Mouse (Mus musculus) embryonic fibroblast, embryonic 13.5 days (primary cell): Measurements from ENCODE around the gene Cnga4. TPM values are rescaled to one million over a fixed set of nuclear protein-coding genes. Genes with fewer than 3 reads are reported as not detected.
A peak's percentile ranks its signal among the peaks of the same experiment; 100 is the strongest.
"Not testable (repeated sequence)": the region's sequence is repeated elsewhere in the genome, so short reads cannot be mapped to it uniquely, and the experiment has no call there.

Experiments
- H3K27ac ChIP-seq: 2 replicates; pipeline ENCODE4 v1.5.1; 2012; ENCODE audit warnings: low read length, control low read depth, inconsistent platforms; ENCODE audit not compliant: insufficient read depth
- H3K4me1 ChIP-seq: 2 replicates; pipeline ENCODE4 v1.6.1; 2011; ENCODE audit warnings: low read length; ENCODE audit not compliant: control insufficient read depth, insufficient read depth
- H3K4me3 ChIP-seq: 2 replicates; pipeline ENCODE4 v1.5.1; 2011; ENCODE audit warnings: mild to moderate bottlenecking, control low read depth, low read length; ENCODE audit not compliant: insufficient read depth
- CTCF ChIP-seq: IDR thresholded peaks from 2 replicates; pipeline ENCODE4 v1.5.1; 2011; ENCODE audit warnings: mild to moderate bottlenecking, control low read depth, low read length, moderate library complexity, borderline replicate concordance; ENCODE audit not compliant: insufficient read depth
- POLR2A ChIP-seq: IDR thresholded peaks from 2 replicates; pipeline ENCODE4 v1.6.1; 2011; ENCODE audit warnings: low read depth, mild to moderate bottlenecking, control low read depth, low read length, moderate library complexity
- polyA plus RNA-seq: library from polyadenylated mRNA; stranded (reverse); fragments of >200 nt; gene quantifications from 2 replicates; pipeline ENCODE4 v1.2.4, GENCODE M21; 2011; ENCODE audit warnings: low read depth; ENCODE audit not compliant: missing spikeins, insufficient read length

Gene Cnga4
- polyA plus RNA-seq, 1 experiment, result not detected

GRCm38 (mm10) chr7:105411874-105412632 lies 7.7 kb downstream of the Cnga4 start:
- not testable (repeated sequence) for H3K4me1 ChIP-seq, H3K4me3 ChIP-seq, H3K27ac ChIP-seq
- TF ChIP-seq CTCF, result peak; percentile 58

DNA sequence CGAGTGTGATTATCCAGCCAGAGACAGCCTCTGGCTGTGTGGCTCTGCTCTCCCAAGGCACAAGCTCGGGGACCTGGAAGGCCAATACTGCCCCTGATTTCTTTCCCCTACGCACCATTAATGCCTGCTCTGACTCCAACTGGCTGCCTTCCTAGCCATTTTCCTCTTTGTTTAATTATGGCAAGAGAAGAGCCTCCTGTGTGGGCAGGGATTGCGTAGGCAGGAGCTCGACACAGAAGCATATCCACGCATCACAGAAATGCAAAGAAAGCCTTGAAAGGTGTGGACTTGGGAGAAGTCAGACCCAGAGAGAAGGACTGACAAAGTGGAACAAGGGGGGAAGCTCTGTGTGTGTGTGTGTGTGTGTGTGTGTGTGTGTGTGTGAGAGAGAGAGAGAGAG lies 10.0 kb downstream of the Cnga4 start:
- Histone ChIP-seq H3K27ac (no peak overlapping the region), H3K4me1 (no peaks in the 10 kb centered on the region)
- TF ChIP-seq POLR2A (no peak), CTCF (no peak)

GRCm38 (mm10) chr7:105416529-105416928 lies 12.2 kb downstream of the Cnga4 start:
- Histone ChIP-seq H3K4me1 (0 out of 2 replicates have a peak, but pooled peaks cover 3% of the 10 kb centered on the region), H3K4me3 (no peak overlapping the region), H3K27ac (no peak overlapping the region)
- TF ChIP-seq POLR2A (no peak), CTCF (no peak)

More for the DNA sequence above, 10.0 kb downstream of the Cnga4 start:
- H3K4me3 ChIP-seq, result no peak overlapping the region

DNA sequence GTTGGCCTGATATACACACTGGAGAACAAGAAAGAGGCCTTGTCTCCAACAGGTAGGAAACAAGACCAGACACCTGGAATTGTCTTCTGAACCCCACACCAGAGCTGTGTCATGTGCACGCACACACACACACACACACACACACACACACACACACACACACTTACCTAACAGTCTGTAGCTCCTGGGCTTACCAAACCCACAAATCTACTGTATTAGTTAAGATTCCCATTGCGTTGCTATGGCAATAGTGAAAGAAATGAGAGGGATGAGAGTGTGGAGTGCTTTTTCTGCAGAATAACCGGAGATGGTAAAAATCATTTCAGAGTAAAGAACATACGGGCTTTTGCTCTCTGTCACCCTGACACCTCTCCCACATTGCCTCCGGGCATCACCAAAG lies 13.7 kb downstream of the Cnga4 start:
- 0 out of 2 replicates have a peak, but pooled peaks cover 3% of the 10 kb centered on the region for H3K4me1 ChIP-seq

DNA sequence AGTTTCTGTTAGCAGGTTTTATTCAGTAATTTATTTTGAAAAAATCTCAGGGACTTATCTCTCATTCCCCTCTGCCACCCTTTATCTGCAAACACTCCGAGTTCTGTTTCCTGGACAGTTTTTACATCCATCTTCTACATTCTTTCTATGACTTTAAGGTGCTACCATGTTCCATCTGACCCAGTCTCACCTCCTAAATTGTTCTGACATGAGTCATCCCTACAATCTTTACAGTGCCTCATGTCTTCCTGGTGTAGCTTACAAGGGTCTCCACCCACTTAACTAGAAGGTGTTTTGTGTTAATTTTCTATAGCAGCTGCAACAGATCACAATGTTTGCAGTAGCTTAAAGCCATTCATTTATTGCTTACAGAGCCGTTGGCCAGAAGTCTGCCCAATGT lies 16.5 kb downstream of the Cnga4 start:
- H3K4me3 ChIP-seq, result no peak overlapping the region
- no peak for TF ChIP-seq CTCF
- TF ChIP-seq POLR2A, result no peak
- H3K27ac ChIP-seq, result no peak overlapping the region
- 0 out of 2 replicates have a peak, but pooled peaks cover 3% of the 10 kb centered on the region for H3K4me1 ChIP-seq

More for the DNA sequence above, 13.7 kb downstream of the Cnga4 start:
- no peak overlapping the region for H3K4me3 ChIP-seq
- no peak for TF ChIP-seq CTCF
- TF ChIP-seq POLR2A, result no peak
- no peak overlapping the region for H3K27ac ChIP-seq

- no peak overlapping the region for H3K4me3 ChIP-seq
- H3K27ac ChIP-seq, result no peak overlapping the region
- H3K4me1 ChIP-seq, result 0 out of 2 replicates have a peak, but pooled peaks cover 3% of the 10 kb centered on the region
- TF ChIP-seq POLR2A (no peak), CTCF (no peak)
These were observed 20.0 kb downstream of the Cnga4 start for GRCm38 (mm10) chr7:105424368-105424767.

- H3K4me1 ChIP-seq, result 0 out of 2 replicates have a peak, but pooled peaks cover 3% of the 10 kb centered on the region
- no peak within 1 kb of the TSS for H3K27ac ChIP-seq
- no peak for TF ChIP-seq CTCF
- no peak within 1 kb of the TSS for H3K4me3 ChIP-seq
These were observed 21.2 kb downstream of the Cnga4 start, which contains the start of gene Cckbr for GRCm38 (mm10) chr7:105425424-105426043. Gene Cckbr (plus strand): TSS chr7:105425731.

GRCm38 (mm10) chr7:105426051-105426450 lies 21.7 kb downstream of the Cnga4 start:
- H3K27ac ChIP-seq, result no peak overlapping the region
- TF ChIP-seq CTCF (no peak), POLR2A (no peak)
- 0 out of 2 replicates have a peak, but pooled peaks cover 2% of the 10 kb centered on the region for H3K4me1 ChIP-seq
- H3K4me3 ChIP-seq, result no peak overlapping the region

- no peak overlapping the region for H3K4me3 ChIP-seq
- no peak for TF ChIP-seq CTCF
- TF ChIP-seq POLR2A, result no peak
These were observed 27.7 kb downstream of the Cnga4 start for GRCm38 (mm10) chr7:105432058-105432457.

GRCm38 (mm10) chr7:105433859-105434258 lies 29.5 kb downstream of the Cnga4 start:
- no peak overlapping the region for H3K27ac ChIP-seq
- no peaks in the 10 kb centered on the region for H3K4me1 ChIP-seq
- TF ChIP-seq CTCF, result peak; percentile 4; the same call in 1 of the 2 replicates
- TF ChIP-seq POLR2A, result no peak
- no peak overlapping the region for H3K4me3 ChIP-seq

More at GRCm38 (mm10) chr7:105432058-105432457, 27.7 kb downstream of the Cnga4 start:
- Histone ChIP-seq H3K27ac (no peak overlapping the region), H3K4me1 (no peaks in the 10 kb centered on the region)
